Mouse (Mus musculus): ENCODE data around the gene Mindy4.
"Not testable (repeated sequence)": the region's sequence is repeated elsewhere in the genome, so short reads cannot be mapped to it uniquely, and the experiment has no call there.

Mindy4 gene

DNA sequence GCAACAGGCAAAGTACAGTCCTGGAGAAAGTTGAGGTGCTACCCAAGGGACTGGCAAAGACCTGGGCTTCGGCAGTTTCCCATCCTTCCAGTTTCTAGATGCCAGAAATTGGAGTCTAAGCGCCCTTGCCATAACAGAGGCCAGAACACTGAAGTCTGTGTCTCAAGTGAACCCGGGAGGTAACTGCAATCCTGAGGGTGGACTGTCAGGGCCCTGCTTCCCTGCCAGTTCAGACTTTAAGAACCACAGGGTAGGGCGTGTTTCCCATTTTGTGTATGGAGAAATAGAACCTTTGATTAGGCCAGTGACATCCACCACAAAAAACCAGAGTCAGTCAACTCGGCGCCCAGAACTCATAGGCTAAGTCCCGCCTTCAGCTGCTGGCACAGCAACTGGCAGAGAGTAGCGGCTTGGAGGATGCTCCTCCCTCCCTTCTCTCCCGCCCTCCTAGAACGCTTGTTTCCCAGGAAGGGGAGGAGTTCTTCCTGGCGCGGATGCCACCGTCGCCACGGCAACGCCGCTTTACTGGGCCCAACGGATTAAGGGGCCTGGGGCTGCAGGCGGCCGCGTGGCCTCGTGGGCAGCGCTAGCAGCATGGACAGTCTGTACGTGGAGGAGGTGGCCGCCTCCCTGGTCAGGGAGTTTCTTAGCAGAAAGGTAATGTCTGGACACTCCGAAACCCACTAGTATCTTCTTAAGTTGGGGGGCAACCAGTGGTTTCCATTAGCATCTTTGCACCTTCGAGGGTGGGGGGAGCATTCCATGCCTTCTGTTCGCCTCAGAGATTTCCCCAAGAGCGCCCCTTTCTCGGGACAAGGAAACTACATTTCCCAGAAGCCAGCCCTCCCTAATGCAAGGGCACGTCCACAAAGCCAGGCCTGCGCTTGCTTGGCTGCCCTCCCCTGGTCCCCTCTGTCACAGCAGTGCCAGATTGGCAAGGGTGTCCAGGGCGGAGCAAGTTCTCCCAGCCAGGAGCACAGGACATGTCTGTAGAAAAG lies at the start of gene Mindy4:
TSS of gene Mindy4 (plus strand) at position 471 of the 998 bp plus-strand sequence.
- peak; percentile 91 for ATAC-seq (ENCODE audit: insufficient number of reproducible peaks, low FRiP score, low TSS enrichment)

DNA sequence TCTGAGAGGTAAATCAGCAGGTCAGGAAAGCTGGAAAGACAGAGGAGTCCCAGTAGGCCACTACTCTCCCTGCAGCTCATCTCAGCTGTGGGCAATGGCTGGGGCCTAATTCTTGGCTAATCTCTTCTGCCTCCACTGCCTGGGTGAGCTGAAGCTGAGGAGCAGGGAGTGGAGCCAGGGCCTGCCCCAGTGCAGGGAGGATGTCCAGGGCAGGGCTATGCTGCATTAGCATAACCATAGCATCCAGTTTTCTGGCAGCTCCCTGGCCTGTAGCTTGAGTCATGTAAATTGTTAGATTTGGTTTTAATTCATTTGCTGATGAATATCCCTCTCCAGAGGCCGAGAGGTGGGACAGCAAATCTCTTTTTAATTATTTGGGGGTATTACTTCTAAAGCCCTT lies 43.9 kb upstream of the Mindy4 start:
- ATAC-seq (ENCODE audit: insufficient number of reproducible peaks, low FRiP score, low TSS enrichment) = no peak

DNA sequence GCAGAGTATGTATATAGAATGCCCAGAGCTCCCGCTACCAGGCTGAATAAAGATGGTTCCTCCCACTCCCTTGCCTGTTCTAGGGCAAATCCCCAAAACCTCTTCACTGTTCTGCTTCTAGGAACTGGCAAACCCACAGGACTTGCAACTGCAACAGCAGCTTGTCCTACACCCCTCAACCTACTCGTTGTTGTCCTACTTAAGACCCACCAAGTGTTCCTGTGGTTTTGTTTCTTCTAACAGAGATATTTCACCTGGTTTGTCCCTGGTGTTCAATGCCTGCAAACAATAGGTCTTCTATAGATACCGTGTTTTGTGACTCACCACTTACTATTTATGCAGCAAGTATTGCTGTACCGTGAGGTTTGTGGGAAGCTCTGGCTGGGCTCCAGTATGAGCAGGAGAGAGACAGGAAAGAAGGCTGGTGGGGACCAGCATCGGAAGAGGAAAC lies 41.8 kb upstream of the Mindy4 start:
- no peak for ATAC-seq (ENCODE audit: insufficient number of reproducible peaks, low FRiP score, low TSS enrichment)

DNA sequence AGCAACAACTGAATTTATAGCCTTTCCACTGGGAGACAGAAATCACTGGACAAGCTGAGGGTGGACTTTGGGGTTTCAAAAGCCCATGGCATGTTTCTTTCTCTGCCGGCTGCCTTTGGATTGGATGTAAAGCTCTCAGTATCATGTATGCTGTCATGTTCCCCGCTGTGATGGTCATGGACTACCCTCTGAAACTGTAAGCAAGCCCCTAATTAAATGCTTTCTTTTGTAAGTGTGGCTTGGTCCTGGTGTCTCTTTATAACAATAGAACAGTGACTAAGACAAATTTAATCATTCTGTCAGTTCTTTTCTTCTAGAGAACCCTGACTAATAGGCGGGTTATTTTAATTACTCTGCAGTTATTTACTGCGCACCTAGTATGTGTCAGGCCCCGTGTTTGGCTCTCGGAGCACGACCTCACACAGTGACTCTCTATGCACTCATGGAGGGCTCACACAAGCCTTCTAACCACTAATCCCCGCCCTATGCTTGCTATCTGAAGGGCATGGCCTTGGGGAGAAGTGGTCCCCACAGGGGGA lies 40.1 kb upstream of the Mindy4 start:
- ATAC-seq (ENCODE audit: insufficient number of reproducible peaks, low FRiP score, low TSS enrichment) = no peak

DNA sequence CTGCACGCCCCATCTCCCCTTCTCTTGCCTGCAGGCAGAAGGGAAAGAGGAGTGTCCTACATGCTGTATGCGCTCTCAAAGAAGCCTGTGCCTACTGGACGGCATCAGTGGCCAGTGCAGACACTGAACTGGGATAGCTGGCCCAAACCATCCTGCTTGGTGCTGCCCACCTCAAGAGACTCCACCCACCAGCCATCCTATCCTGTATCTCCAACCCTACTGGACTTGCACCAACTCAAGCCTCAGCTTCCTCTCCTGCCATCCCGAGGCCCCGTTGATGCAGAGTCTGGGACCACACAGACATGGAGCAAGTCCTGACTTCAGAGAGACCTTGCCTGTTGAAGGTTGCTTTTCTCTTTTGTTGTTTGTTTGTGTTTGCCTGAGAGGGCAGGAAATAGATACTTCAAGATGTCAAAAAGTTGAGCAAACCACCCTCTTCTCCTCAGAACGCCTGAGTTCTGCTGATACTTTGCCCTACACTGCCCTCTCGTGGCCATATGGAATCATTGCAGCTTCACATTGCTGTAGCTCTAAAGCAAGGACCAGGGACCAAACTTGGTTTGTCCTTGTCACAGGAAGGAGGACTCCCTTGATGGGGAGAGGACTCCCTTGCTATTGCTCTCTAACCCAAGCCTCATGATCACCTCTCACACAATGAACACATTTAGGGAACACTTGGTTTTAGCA lies 36.3 kb upstream of the Mindy4 start:
- peak; percentile 65 for ATAC-seq (ENCODE audit: insufficient number of reproducible peaks, low FRiP score, low TSS enrichment)

DNA sequence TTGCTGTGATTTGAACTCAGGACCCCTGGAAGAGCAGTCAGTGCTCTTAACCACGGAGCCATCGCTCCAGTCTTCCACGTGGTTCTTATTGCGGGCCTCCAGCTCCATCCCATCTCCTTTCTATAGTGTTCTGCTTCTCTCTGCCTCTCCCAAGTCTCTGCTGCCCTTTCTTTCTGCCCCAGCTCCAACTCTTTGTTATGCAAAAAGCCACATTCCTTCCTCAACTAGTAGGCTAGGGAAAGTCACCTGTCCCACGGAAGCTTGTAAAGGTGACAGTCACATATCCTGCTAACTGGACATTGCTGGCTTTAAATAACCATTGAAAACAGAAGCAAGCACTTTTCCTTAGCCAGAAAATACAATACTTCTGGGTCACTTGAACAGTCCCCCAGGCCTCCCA lies 33.4 kb upstream of the Mindy4 start:
- no peak for ATAC-seq (ENCODE audit: insufficient number of reproducible peaks, low FRiP score, low TSS enrichment)

DNA sequence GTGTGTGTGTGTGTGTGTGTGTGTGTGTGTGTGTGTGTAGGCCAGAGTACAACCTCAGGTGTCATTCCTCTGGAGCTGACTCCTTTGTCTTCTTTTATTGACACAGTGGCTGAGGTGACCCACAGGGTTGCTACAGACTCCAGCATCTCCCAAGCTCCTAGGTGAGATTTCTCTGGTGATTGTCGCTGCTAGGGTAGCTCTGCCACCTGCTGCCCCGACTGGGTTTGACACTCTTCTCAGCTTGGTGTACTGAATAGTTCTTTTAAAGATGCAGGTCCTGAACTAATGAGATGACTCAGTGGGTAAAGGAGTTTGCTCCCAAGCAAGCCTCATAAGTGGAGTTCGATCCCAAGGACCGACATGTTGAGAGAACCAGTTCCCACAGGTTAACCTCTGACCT lies 31.5 kb upstream of the Mindy4 start:
- no peak for ATAC-seq (ENCODE audit: insufficient number of reproducible peaks, low FRiP score, low TSS enrichment)

DNA sequence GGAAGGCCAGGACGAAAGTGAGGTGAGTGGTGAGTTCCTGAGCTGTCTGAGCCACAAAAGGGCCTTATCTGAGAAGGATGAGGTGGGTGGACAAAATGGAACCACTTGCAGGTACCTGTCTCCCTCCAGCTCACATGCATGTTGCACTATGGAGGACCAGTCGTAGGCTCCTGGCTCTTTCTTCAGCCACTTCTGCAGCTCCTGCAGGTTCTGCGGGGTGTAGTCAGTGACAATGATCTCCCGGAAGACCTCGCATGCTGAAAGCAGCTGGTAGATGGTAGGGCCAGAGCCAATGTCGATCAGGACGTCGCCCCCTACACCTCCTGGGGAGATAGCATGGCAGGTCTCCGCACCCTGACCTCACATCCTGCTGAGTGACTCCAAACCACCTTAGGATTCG lies 30.0 kb upstream of the Mindy4 start:
- ATAC-seq (ENCODE audit: insufficient number of reproducible peaks, low FRiP score, low TSS enrichment) = no peak

DNA sequence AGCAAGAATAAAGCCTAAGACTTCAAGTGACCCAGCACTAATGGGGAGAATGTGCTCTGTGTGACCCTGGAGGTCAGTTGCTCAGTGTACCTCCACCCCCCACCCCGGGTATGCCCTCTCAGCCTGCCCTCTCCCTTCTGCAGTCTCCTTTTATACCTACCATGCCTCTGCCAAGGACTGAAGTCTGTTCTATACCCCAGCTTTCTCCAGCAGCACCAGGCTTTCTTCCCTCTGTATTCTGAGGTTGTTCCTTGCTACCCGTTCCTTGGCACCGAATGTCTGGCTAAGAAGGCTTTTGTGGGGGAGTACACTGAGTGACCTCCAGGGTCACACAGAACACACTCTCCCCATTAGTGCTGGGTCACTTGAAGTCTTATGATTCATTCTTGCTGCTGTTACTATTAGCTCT lies 29.2 kb upstream of the Mindy4 start:
- ATAC-seq (ENCODE audit: insufficient number of reproducible peaks, low FRiP score, low TSS enrichment) = no peak

DNA sequence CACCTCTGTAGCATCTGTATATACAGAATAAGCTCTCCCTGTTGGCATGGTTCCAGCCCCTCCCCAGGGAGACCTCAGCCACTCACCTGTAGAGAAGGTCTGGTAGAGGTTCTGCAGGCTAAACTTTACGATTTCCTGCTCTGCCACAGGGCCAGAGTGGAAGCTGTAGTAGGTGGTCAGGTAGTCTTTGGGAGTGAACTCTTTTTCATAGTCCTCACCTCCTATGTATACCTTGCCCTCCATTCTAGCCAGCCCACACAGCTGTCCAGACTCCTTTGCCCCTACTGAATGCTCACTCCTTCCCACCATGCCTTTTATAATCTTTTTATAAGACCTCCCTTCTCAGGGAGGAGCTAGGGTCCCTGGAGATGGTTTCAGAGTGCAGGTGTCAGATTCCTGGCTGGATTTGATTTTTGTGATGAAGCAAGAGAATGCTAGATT lies 28.4 kb upstream of the Mindy4 start, which contains the start of gene Inmt:
TSS of gene Inmt (minus strand) at position 303 of the 441 bp plus-strand sequence.
- no peak for ATAC-seq (ENCODE audit: insufficient number of reproducible peaks, low FRiP score, low TSS enrichment)

DNA sequence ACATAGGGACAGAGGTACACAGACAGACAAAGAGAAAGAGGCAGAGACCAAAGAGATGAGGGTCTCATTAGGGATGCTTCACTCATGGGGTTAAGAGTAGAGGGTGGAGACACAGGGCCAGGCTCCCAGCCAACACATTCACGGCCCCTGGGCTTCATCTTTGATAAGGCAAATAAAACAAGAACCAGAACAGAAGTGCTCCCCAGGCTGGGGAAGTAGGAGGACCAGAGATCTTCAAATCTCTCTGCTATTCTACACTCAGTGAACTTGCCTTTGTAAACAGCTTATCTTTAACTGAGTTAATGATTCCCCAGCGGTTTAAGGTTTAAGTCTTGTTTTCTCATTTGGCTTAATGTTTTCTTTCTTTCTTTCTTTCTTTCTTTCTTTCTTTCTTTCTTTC lies 27.7 kb upstream of the Mindy4 start:
- ATAC-seq (ENCODE audit: insufficient number of reproducible peaks, low FRiP score, low TSS enrichment) = no peak

DNA sequence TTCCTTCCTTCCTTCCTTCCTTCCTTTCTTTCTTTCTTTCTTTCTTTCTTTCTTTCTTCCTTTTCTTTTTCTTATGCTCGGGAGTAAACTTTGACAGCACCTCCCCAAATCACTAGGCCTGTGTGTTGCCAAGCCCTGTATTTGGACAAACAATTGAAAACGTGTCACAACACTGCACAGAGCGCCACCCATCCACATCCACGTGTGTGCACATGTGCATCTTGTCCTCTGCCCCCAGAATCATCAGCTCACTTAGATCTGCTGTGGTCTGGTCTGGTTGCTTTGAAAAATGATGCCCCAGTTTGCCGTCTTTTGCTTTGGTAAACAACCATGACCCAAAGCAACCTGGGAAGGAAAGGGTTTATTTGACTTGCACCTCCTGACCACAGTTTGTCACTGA lies 27.3 kb upstream of the Mindy4 start:
- no peak for ATAC-seq (ENCODE audit: insufficient number of reproducible peaks, low FRiP score, low TSS enrichment)

DNA sequence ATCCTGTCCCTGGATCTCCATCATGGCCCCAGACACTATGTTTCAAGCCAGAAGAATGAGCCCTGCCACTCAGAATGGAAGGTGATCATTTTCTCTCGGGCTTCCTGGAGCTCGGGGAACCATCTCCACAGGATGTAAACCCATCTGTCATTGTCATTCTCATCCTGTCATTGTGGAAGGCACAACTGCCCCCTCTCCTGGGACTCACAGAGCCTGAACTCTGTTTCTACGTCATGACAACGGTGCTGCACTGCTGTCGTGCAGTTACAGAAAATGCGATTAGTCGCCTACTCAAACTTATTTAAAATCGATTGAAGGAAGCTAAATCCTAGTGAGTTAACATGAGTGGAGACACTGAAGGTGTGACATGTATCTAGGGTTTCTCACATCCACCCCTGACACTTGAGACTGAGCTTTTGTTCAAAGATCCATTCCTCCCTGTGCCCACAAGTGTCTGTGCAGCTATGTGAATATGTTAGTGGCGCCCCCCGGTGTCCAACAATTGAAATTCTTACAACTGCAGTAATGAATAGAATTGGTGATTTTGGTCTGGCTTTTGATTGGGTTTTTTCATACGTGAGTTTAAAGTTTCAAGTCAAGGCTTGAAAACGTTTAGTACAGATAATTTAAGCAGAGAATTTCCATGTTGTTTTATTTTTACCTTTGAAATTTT lies 26.0 kb upstream of the Mindy4 start:
- ATAC-seq (ENCODE audit: insufficient number of reproducible peaks, low FRiP score, low TSS enrichment) = no peak

DNA sequence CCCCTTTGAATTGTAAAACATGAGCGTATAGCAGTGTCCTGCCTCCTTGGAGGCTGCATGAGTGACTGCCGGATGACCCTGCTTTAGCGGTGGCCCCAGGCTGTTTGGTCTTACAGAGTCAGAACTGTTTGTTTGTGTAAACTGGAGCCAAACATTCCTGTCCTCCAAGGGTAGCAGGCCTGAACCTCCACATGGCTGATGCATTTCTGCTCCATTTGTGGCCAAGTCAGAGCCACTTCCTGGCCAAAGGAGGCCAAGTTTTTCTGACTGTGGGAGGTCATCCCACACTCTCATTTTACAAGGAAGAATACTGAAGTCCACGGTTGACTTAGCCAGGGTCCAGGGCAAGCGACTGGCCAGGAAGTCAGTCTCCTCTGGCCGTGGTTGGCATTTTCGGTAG lies 23.6 kb upstream of the Mindy4 start:
- ATAC-seq (ENCODE audit: insufficient number of reproducible peaks, low FRiP score, low TSS enrichment) = no peak

DNA sequence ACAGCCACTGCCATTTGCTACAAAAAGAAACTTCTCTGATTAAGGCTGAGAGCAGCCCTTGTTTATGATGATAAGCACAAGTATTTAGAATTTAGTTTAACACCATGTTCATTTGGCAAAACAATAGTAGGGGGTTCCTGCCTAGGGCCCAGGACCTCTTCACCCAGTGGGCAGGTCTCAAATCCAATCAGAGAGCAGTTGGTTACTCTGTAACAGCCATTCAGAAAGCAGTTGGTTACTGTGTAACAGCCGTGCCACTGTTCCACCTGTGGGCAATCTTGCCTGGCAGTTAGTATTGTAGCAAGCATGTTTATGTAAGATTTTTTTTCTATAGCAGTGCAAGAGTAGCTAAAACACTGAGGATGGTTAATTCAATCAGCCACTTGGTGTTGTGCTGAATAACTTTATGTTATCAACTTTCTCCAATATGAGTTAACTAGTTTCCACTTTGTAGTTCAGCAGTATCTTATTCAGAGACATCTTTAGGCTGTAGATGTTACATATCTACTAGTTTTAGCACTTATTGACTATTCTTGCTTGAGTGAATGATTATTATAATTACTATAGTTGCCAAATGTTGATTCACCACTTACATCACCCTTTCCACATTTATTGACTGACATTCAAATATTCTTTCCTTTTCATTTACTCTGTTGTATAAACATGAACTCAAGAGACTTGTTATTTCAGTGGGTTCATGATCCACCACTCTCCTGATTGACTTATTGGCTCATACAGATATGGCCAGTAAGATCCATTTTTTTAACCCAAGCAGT lies 20.3 kb upstream of the Mindy4 start:
- no peak for ATAC-seq (ENCODE audit: insufficient number of reproducible peaks, low FRiP score, low TSS enrichment)

DNA sequence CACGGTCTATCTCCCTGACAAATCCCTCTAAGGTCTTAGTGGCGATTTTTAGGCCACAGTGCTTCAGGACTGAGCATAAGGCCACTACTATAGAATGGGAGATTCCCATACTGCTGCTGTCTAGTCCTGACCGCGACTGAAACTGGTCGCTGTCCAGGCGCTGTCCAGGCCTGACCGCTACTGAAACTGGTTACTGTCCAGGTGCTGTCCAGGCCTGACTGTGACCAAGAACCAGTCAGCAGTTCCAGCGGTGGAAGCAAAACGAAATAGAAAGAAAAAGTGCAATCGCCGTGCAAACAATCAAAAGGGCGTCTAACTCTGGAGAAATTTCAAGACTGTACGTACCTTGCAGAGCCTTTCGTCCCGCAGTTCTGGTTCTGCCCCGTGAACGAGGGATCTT lies 15.4 kb upstream of the Mindy4 start:
- ATAC-seq (ENCODE audit: insufficient number of reproducible peaks, low FRiP score, low TSS enrichment) = not testable (repeated sequence)

DNA sequence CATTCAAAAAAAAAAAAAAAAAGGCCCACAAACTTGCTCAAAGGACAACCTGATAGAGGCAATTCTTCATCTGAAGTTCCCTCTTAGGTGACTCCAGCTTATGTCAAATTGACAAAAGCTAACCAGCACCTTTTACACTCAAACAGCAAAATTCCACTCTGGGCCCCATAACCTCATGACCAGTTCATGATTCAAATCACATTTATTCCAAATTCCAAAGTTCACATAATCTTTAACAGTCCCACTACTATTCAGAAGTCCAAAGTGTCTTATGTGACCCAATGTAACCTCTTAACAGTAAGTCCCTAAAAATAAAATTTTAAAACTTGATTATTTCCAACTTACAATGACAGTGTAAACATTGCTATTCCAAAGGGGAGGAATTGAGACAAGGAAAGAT lies 13.8 kb upstream of the Mindy4 start:
- no peak for ATAC-seq (ENCODE audit: insufficient number of reproducible peaks, low FRiP score, low TSS enrichment)

DNA sequence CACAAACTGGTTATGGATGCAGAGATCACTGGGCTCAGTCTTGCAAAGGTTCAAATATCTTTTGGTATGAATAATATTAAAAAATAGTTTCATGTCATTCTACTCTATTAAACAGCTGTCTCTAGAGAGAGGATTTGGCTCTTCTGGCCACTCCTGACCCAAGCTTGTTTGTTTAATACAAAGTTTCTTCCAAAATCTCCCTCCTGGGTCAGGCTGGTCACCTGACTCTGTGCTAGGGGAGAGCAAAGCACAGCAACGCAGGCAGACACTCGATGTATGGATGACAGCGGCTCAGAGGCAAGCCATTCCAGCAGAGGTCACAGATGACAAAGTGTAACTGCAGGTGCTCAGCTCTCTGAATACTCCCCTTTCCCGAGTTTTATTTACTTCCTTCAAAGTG lies 11.6 kb upstream of the Mindy4 start:
- ATAC-seq (ENCODE audit: insufficient number of reproducible peaks, low FRiP score, low TSS enrichment) = no peak

DNA sequence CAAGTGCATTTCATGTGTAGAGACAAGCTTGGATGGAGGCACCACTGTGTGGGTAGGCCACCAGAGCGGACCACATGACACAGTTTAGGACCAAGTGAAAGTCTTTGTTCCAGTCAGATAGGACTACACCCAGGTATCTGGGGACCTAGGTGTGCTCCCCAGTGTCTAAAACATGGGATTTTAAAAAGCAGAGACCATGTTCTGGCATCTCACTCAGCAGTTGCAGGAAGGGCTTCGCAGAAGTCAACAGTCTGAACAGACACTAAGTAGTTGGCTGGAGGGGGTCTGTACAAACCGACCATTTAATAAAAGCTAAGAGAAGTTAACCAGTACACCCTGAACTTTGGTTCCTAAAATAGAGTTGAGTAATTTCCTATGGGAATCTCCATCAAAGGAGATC lies 10.0 kb upstream of the Mindy4 start:
- ATAC-seq (ENCODE audit: insufficient number of reproducible peaks, low FRiP score, low TSS enrichment) = no peak

DNA sequence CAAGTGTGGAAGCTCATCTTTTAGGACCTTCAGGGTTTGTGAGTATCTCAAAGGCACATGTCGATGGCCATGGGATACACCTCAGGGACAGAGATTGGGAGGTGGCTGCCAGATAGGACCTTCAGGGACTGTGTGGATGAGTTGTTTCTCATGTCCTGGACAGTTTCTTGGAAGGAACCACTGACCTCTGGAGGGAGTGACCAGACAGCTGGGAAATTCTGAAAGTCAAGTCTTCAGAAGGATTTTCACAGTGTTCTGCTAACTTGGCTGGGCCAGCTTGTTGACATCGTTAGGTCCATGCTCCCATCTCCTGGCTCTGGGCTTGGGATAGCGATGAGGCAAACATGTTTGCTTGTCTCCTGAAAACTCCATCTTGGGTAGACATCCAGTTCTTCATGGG lies 4.1 kb upstream of the Mindy4 start:
- ATAC-seq (ENCODE audit: insufficient number of reproducible peaks, low FRiP score, low TSS enrichment) = no peak

Data from cerebellum, adult (tissue).